Mouse (Mus musculus) heart, embryonic 10.5 days (tissue): ENCODE measurements around the gene Cst9. TPM values are rescaled to one million over a fixed set of nuclear protein-coding genes. Genes with fewer than 3 reads are reported as not detected.
A peak's percentile ranks its signal among the peaks of the same experiment; 100 is the strongest.

Source experiments
- DNase-seq: peaks from one replicate; pipeline ENCODE4 v3.0.0-alpha.2; 2017; ENCODE audit warnings: low spot score
- H3K27ac ChIP-seq: fragments of 300-500 bp; sonication (generic); 2 replicates; pipeline ENCODE4 v1.5.1; 2016; ENCODE audit warnings: mild to moderate bottlenecking
- H3K27me3 ChIP-seq: fragments of 300-500 bp; sonication (generic); 2 replicates; pipeline ENCODE4 v1.6.1; 2016; ENCODE audit warnings: mild to moderate bottlenecking; ENCODE audit not compliant: poor library complexity, insufficient read depth, severe bottlenecking
- H3K36me3 ChIP-seq: fragments of 300-500 bp; sonication (generic); 2 replicates; pipeline ENCODE4 v1.6.1; 2016; ENCODE audit warnings: mild to moderate bottlenecking, moderate library complexity
- H3K4me1 ChIP-seq: fragments of 300-500 bp; sonication (generic); 2 replicates; pipeline ENCODE4 v1.6.1; 2016; ENCODE audit warnings: mild to moderate bottlenecking
- H3K4me3 ChIP-seq: fragments of 300-500 bp; sonication (generic); 2 replicates; pipeline ENCODE4 v1.5.1; 2016; ENCODE audit warnings: mild to moderate bottlenecking, moderate library complexity
- H3K9me3 ChIP-seq: fragments of 300-500 bp; sonication (generic); 2 replicates; pipeline ENCODE4 v1.6.1; 2016; ENCODE audit warnings: mild to moderate bottlenecking, moderate library complexity
- WGBS: fragments of 180-500 bp; shearing (Covaris S2); methylation state at CpG from one replicate; pipeline ENCODE4 v1.1.7; 2016; 5-methylcytosine and 5-hydroxymethylcytosine counted together
- polyA plus RNA-seq: library from polyadenylated mRNA; unstranded; fragments of >200 nt; fragmentation: Nextera tagmentation; extraction: Ambion mirVana; gene quantifications from 2 replicates; pipeline ENCODE4 v1.2.1, GENCODE M21; 2016

Gene Cst9
- polyA plus RNA-seq = 0.74 and 0.80 TPM in 2 replicates

DNA sequence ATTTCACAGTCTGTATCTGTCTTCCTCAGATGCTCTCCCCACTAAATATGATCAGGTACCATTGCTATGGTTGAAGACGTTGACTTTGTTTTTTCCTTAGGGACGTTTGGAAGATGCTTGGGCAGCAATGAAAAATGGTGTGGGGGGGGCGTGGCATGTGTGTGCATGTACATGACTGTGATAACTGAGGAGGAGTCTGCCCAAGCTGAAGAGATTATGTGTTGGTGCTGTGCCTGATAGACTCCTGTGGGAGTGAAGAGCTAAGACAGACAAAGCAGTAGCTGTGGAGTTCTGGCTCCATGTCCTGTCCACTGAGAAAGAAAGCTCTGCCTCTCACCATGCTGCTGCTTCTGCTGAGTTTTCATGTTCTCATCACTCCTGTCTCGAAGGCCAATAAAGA, at the start of gene Cst9:
Gene Cst9, plus strand, starts transcription at position 236 of the 400 bp plus-strand sequence.
- 65% methylated on average over 4 of the region's 4 CpGs for WGBS
- DNase-seq = no peak
- H3K27ac ChIP-seq = no peak within 1 kb of the TSS
- no peak within 1 kb of the TSS for H3K4me3 ChIP-seq
- no peaks in the 10 kb centered on the region for H3K4me1 ChIP-seq
- no peaks in the 10 kb centered on the region for H3K36me3 ChIP-seq
- no peaks in the 10 kb centered on the region for H3K27me3 ChIP-seq
- no peaks in the 10 kb centered on the region for H3K9me3 ChIP-seq

- H3K4me3 ChIP-seq = no peak within 1 kb of the TSS
Observed at GRCm38 (mm10) chr2:148789142-148789541, 45.8 kb upstream of the Cst9 start, which contains the start of gene Cst12. Cst12 (plus strand) TSS chr2:148789361.

DNA sequence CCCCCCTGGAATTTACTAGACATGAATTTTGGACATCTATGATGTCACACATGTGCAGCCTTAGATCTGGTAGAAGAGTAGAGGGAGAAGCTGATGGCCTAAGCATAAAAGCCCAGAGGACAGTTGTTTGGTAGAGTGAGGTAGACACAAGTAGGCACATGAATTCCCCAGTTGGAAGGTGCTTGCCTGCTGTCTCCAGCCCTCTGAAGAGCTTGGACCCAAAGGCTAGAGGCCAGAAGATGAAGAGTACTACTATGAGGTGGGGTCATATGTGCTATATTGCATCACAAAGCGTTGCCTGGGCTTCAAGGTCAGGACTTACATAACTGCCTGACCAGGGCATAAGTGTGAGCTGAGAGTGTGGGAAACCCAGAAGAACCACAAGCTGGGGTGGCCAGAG, 36.5 kb upstream of the Cst9 start, which contains the start of gene Cst8:
Gene Cst8, plus strand, starts transcription at position 301 of the 400 bp plus-strand sequence.
- Histone ChIP-seq H3K9me3 (no peaks in the 10 kb centered on the region), H3K4me3 (no peak within 1 kb of the TSS), H3K36me3 (no peaks in the 10 kb centered on the region), H3K27ac (no peak within 1 kb of the TSS), H3K4me1 (peaks cover 4% of the 10 kb centered on the region; the same call in 1 of the 2 replicates), H3K27me3 (no peaks in the 10 kb centered on the region)
- WGBS = 80% methylated on average over 1 of the region's 1 CpGs
- no peak for DNase-seq

More at GRCm38 (mm10) chr2:148789142-148789541, 45.8 kb upstream of the Cst9 start, which contains the start of gene Cst12:
- no peak within 1 kb of the TSS for H3K27ac ChIP-seq
- H3K4me1 ChIP-seq = no peaks in the 10 kb centered on the region
- H3K27me3 ChIP-seq = no peaks in the 10 kb centered on the region
- H3K36me3 ChIP-seq = no peaks in the 10 kb centered on the region
- DNase-seq = no peak
- no peaks in the 10 kb centered on the region for H3K9me3 ChIP-seq
- WGBS = 88% methylated on average over 6 of the region's 6 CpGs

DNA sequence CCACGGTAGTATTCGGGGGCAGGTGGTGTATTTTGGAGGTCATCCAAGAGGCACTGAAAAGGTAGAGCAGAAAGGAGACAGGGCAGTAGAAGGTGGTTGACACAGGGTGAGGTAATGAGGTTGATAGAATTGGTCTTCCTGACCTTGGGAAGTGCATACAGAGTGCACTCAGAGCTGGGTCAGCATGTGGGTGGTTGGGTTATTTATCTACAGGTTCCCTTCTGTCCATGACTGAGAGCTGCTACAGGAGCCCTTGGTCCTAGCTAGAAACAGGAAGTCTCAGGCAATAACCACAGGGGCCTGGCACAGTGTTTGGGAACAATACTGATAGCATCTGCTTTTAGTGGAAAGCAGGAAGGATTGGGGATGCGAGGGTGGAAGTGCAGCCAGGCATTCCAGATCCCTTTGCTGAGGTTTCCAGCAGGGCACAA, 33.4 kb upstream of the Cst9 start:
- 46% methylated on average over 3 of the region's 3 CpGs for WGBS
- H3K9me3 ChIP-seq = no peaks in the 10 kb centered on the region
- H3K4me1 ChIP-seq = peaks cover 4% of the 10 kb centered on the region; the same call in 1 of the 2 replicates
- no peaks in the 10 kb centered on the region for H3K27me3 ChIP-seq
- H3K4me3 ChIP-seq = no peak overlapping the region
- H3K27ac ChIP-seq = no peak overlapping the region
- DNase-seq = no peak
- H3K36me3 ChIP-seq = no peaks in the 10 kb centered on the region

- WGBS = 77% methylated on average over 6 of the region's 6 CpGs
- Histone ChIP-seq H3K36me3 (no peaks in the 10 kb centered on the region), H3K9me3 (no peaks in the 10 kb centered on the region), H3K4me3 (no peak overlapping the region), H3K27ac (no peak overlapping the region), H3K4me1 (no peaks in the 10 kb centered on the region), H3K27me3 (no peaks in the 10 kb centered on the region)
- DNase-seq = no peak
Observed at GRCm38 (mm10) chr2:148806696-148807095, 28.3 kb upstream of the Cst9 start.

DNA sequence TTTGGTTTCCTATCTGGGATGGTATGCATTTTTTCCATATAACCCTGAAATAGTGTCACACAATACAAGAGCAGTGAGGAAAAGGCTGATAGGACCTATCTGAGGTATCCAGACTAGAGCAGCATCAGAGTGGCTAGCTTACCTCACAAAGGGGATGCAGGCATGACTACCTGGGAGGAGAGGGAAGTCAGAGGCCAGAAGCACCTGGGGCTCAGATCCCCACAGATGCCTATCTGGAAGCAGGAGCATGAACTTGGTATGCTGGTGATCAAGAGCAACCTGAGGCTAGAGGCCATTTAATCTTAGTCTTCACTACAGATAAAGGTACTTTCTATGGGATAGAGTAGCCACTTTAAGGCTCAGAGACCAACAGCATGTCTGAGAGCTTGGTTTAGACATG, 15.0 kb upstream of the Cst9 start, which contains the start of gene Cst13:
Gene Cst13, plus strand, starts transcription at position 173 of the 400 bp plus-strand sequence.
- no peak for DNase-seq

GRCm38 (mm10) chr2:148825986-148826385, 9.0 kb upstream of the Cst9 start:
- no peaks in the 10 kb centered on the region for H3K36me3 ChIP-seq
- no peak overlapping the region for H3K4me3 ChIP-seq
- H3K9me3 ChIP-seq = no peaks in the 10 kb centered on the region
- 72% methylated on average over 1 of the region's 1 CpGs for WGBS
- no peaks in the 10 kb centered on the region for H3K27me3 ChIP-seq
- no peaks in the 10 kb centered on the region for H3K4me1 ChIP-seq
- H3K27ac ChIP-seq = no peak overlapping the region
- no peak for DNase-seq

More for the DNA sequence above, 15.0 kb upstream of the Cst9 start, which contains the start of gene Cst13:
- no peak within 1 kb of the TSS for H3K4me3 ChIP-seq
- no peaks in the 10 kb centered on the region for H3K36me3 ChIP-seq
- no peaks in the 10 kb centered on the region for H3K4me1 ChIP-seq
- H3K27me3 ChIP-seq = no peaks in the 10 kb centered on the region
- H3K9me3 ChIP-seq = no peaks in the 10 kb centered on the region
- no peak within 1 kb of the TSS for H3K27ac ChIP-seq

GRCm38 (mm10) chr2:148838075-148838777, 3.3 kb downstream of the Cst9 start:
- Histone ChIP-seq H3K27ac (no peak overlapping the region), H3K4me3 (no peak overlapping the region), H3K9me3 (no peaks in the 10 kb centered on the region), H3K4me1 (no peaks in the 10 kb centered on the region), H3K27me3 (no peaks in the 10 kb centered on the region), H3K36me3 (no peaks in the 10 kb centered on the region)
- 83% methylated on average over 5 of the region's 5 CpGs for WGBS
- DNase-seq = no peak

- DNase-seq = no peak
- H3K27ac ChIP-seq = no peak overlapping the region
- H3K27me3 ChIP-seq = no peaks in the 10 kb centered on the region
- WGBS = 52% methylated on average over 2 of the region's 2 CpGs
- no peaks in the 10 kb centered on the region for H3K4me1 ChIP-seq
- H3K4me3 ChIP-seq = no peak overlapping the region
- no peaks in the 10 kb centered on the region for H3K9me3 ChIP-seq
- H3K36me3 ChIP-seq = no peaks in the 10 kb centered on the region
Observed at GRCm38 (mm10) chr2:148839224-148839623, 4.3 kb downstream of the Cst9 start.

DNA sequence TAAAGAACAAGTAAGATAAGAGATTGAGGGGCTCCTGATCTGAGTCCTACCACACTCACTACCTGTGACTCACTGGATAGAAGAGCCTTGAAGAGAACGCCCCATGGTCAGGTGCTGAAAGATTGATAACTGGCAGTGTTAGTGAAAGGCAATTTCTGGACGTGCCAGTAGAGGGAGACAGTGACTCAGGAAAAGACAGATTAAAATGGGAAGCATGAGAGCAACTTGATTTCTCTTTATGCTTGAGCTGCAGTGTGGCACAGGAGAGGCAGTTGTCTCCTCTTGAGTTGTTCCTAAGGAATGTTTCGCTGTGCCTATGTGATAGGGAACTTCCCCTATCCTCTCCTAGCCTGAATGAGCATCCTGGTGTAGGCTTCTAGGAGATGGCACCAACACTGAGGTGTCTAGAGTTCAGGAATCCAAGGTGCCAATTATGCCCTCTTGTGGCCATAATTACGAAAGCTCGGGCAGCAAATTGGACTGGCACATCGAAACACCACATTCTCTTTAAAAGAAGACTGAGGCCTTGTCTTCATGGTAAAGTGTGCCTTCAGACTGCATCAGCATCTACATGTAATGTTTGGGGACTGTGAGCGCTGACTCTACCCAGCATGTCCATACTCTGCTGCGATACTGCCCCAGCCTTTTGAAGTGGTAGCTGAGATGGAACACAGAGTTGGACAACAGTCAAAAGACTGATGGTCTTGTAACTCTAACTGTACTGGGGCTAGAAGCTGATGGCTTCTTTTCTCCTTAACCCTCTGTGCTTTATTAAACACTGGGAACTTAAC, 16.4 kb downstream of the Cst9 start:
- H3K9me3 ChIP-seq = no peaks in the 10 kb centered on the region
- DNase-seq = peak; percentile 88
- H3K4me3 ChIP-seq = no peak overlapping the region; the same call in 1 of the 2 replicates
- WGBS = 43% methylated on average over 8 of the region's 8 CpGs
- no peaks in the 10 kb centered on the region for H3K4me1 ChIP-seq
- no peaks in the 10 kb centered on the region for H3K36me3 ChIP-seq
- no peaks in the 10 kb centered on the region for H3K27me3 ChIP-seq
- H3K27ac ChIP-seq = no peak overlapping the region

DNA sequence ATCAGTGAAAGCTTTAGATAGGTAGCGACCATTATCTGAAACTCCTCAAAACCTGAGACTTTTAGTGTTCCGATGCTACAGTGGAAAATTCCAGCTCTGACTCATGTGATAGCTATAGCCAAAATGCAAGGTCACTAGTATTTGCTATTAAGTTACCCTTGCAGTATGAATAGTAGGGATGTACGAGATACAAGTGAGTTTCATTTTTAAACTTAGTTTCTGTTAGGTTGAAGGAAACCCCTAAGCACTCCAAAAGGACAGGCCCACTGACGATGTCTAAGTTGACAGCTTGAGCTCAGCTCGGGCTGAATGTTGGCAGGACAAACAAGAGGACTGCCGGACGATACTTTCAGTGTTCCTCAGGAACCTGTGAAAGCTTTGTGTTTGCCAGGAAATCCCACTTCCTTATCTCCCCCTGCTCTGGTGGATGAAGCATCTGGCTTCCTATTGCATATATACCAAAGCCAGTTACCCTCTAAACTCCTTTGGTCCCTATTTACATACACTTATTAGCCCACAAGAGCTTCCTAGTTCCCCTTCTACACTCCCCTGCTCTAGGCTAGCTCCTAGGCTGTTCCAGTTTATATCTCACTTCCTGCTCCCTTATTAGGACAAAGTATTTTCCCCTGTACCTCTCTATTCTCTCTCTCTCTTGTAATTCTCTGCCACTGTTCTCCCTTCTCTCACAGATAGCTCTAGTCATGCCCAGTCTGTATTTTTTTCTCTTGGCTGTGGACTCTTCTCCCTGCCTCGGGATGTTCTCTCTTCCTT, 21.9 kb downstream of the Cst9 start:
- Histone ChIP-seq H3K27ac (peak overlapping the region; percentile 44; the same call in 1 of the 2 replicates), H3K4me3 (no peak overlapping the region; the same call in 1 of the 2 replicates), H3K4me1 (peaks cover 11% of the 10 kb centered on the region), H3K27me3 (no peaks in the 10 kb centered on the region), H3K9me3 (no peaks in the 10 kb centered on the region), H3K36me3 (no peaks in the 10 kb centered on the region)
- no peak for DNase-seq
- 40% methylated on average over 8 of the region's 8 CpGs for WGBS

GRCm38 (mm10) chr2:148857506-148857905, 22.6 kb downstream of the Cst9 start:
- Histone ChIP-seq H3K27ac (peak overlapping the region; percentile 44; the same call in 1 of the 2 replicates), H3K9me3 (no peaks in the 10 kb centered on the region), H3K4me1 (peaks cover 11% of the 10 kb centered on the region), H3K4me3 (no peak overlapping the region), H3K27me3 (no peaks in the 10 kb centered on the region), H3K36me3 (no peaks in the 10 kb centered on the region)
- DNase-seq = no peak
- WGBS = 77% methylated on average over 4 of the region's 4 CpGs
